Mouse (Mus musculus) liver, embryonic 14.5 days (tissue): ENCODE measurements around the gene Izumo3. TPM values are rescaled to one million over a fixed set of nuclear protein-coding genes. Genes with fewer than 3 reads are reported as not detected.
"Not testable (repeated sequence)": the region's sequence is repeated elsewhere in the genome, so short reads cannot be mapped to it uniquely, and the experiment has no call there.

Experiments
- ATAC-seq: fragments of 200-750 bp; cut with Nextera tagmentation; 2 replicates; pipeline ENCODE4 v1.8.0; 2017; ENCODE audit warnings: moderate number of reproducible peaks, mild to moderate bottlenecking, moderate library complexity; ENCODE audit not compliant: insufficient read depth
- DNase-seq, 3 experiments: peaks; one replicate each; pipeline ENCODE4 v3.0.0-alpha.2; 2012 to 2013; ENCODE audit warnings: low read depth in 3 of 3, low spot score in 3 of 3
- H3K27ac ChIP-seq: fragments of 300-500 bp; sonication (generic); 2 replicates; pipeline ENCODE4 v1.5.1; 2014; ENCODE audit warnings: moderate library complexity, mild to moderate bottlenecking, control low read depth, inconsistent platforms
- H3K27me3 ChIP-seq: fragments of 300-500 bp; sonication (generic); 2 replicates; pipeline ENCODE4 v1.6.1; 2014; ENCODE audit warnings: mild to moderate bottlenecking, low read length, moderate library complexity; ENCODE audit not compliant: control insufficient read depth, insufficient read depth
- H3K36me3 ChIP-seq: fragments of 300-500 bp; sonication (generic); replicated peaks from 2 replicates; pipeline ENCODE4 v1.6.1; 2014; ENCODE audit warnings: low read depth; ENCODE audit not compliant: control insufficient read depth, insufficient read depth
- H3K4me1 ChIP-seq, 2 experiments: fragments of 200-500 bp in 1 of 2; fragments of 300-500 bp in 1 of 2; sonication (generic) in 1 of 2; replicated peaks; 2 replicates each; pipeline ENCODE4 v1.6.1; 2012 to 2014; ENCODE audit warnings: antibody characterized with exemption in 1 of 2, inconsistent platforms in 1 of 2, low read length in 1 of 2; ENCODE audit not compliant: control insufficient read depth in 2 of 2, insufficient read depth in 2 of 2
- H3K4me2 ChIP-seq: fragments of 300-500 bp; sonication (generic); 2 replicates; pipeline ENCODE4 v1.6.1; 2014; ENCODE audit warnings: low read depth, mild to moderate bottlenecking, control low read depth, moderate library complexity
- H3K4me3 ChIP-seq, 2 experiments: fragments of 200-500 bp in 1 of 2; fragments of 300-500 bp in 1 of 2; sonication (generic) in 1 of 2; 2 replicates each; pipeline ENCODE4 v1.5.1; 2012 to 2014; ENCODE audit warnings: low read depth in 2 of 2, low read length in 2 of 2, mild to moderate bottlenecking in 2 of 2, control low read depth in 1 of 2, inconsistent platforms in 1 of 2, moderate library complexity in 1 of 2; ENCODE audit not compliant: insufficient read depth in 1 of 2
- H3K9ac ChIP-seq: fragments of 300-500 bp; sonication (generic); replicated peaks from 2 replicates; pipeline ENCODE4 v1.6.1; 2014; ENCODE audit warnings: mild to moderate bottlenecking, control low read depth, moderate library complexity
- H3K9me3 ChIP-seq: fragments of 300-500 bp; sonication (generic); 2 replicates; pipeline ENCODE4 v1.6.1; 2016; ENCODE audit warnings: low read length, mixed read lengths; ENCODE audit not compliant: control insufficient read depth
- CTCF ChIP-seq: IDR thresholded peaks from 2 replicates; pipeline ENCODE4 v1.5.1; 2016; ENCODE audit warnings: antibody characterized with exemption, low read depth, control low read depth
- EP300 ChIP-seq: IDR thresholded peaks from 2 replicates; pipeline ENCODE4 v1.6.1; 2016; ENCODE audit warnings: antibody characterized with exemption, low read depth
- WGBS: fragments of 180-500 bp; shearing (Covaris S2); extraction: QIAGEN DNeasy Blood & Tissue Kit; methylation state at CpG from one replicate; pipeline ENCODE4 v1.1.7; 2014; ENCODE audit not compliant: insufficient replicate concordance; 5-methylcytosine and 5-hydroxymethylcytosine counted together
- polyA plus RNA-seq, 2 experiments: library from polyadenylated mRNA; depleted of rRNA in 1 of 2; stranded (reverse) in 1 of 2; unstranded in 1 of 2; fragments of >200 nt; fragmentation: Nextera tagmentation in 1 of 2; extraction: Ambion mirVana in 1 of 2; gene quantifications; 2 replicates each; pipeline versions ENCODE4 v1.2.1 to v1.2.3; 2012 to 2014

Izumo3 gene
- polyA plus RNA-seq (2012; rRNA removed) (not detected in 2 replicates), polyA plus RNA-seq (2014; fragmentation: Nextera tagmentation; extraction: Ambion mirVana) (not detected in 2 replicates)

DNA sequence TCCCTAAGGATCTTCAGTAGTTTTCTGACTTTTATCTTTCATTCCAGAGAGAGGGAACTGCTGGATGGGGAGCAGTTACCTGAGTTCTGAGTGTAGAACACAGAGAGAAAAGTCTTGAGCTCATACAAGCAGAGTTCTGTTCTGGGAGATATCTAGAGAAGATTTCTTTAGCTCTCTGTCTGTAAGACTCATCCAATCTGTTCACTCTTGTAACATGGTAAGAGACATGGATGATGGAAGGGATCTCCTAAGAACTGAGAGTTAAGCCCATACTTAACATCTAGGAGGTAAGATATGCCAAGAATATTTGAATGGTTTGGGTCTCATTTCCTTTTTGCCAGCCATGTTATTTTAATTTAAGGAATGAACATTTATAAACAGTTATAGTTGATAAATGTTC lies at the start of gene Izumo3:
Izumo3 (minus strand) TSS at position 101 of the 400 bp plus-strand sequence.
- H3K27me3 ChIP-seq: no peaks in the 10 kb centered on the region
- H3K36me3 ChIP-seq: no peaks in the 10 kb centered on the region
- no peaks in the 10 kb centered on the region for H3K9me3 ChIP-seq
- no peak for DNase-seq
- no peaks in the 10 kb centered on the region for H3K4me1 ChIP-seq
- no peak within 1 kb of the TSS for H3K27ac ChIP-seq
- no peak within 1 kb of the TSS for H3K9ac ChIP-seq
- no peak within 1 kb of the TSS for H3K4me2 ChIP-seq
- no peak for ATAC-seq
- H3K4me3 ChIP-seq: no peak within 1 kb of the TSS
- TF ChIP-seq EP300 (no peak), CTCF (no peak)

DNA sequence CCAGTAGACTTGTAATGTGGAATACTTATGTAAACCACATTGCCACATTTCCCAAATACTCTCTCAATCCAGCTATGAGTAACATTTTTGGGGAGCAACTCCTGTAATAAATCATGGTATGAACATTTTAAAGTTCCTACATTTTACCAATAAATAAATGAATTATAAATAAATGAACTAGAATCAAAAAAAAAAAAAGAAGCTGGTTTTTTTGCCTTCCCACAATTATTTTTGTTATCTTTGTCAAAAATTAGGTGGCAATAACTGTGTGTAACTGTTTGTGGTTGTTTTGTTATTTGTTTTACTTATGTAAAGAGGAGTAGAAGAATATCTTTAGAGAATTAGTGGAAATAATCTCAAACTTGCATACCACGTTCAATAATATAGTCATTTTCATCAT lies 44.6 kb upstream of the Izumo3 start, which contains the start of gene Gm12666:
Gm12666 (minus strand) TSS at position 101 of the 400 bp plus-strand sequence.
- H3K9me3 ChIP-seq, H3K27me3 ChIP-seq, H3K36me3 ChIP-seq, H3K4me3 ChIP-seq, H3K4me2 ChIP-seq, H3K27ac ChIP-seq, ATAC-seq, H3K9ac ChIP-seq, DNase-seq, H3K4me1 ChIP-seq: not testable (repeated sequence)
- WGBS: 46% methylated on average over 1 of the region's 1 CpGs

DNA sequence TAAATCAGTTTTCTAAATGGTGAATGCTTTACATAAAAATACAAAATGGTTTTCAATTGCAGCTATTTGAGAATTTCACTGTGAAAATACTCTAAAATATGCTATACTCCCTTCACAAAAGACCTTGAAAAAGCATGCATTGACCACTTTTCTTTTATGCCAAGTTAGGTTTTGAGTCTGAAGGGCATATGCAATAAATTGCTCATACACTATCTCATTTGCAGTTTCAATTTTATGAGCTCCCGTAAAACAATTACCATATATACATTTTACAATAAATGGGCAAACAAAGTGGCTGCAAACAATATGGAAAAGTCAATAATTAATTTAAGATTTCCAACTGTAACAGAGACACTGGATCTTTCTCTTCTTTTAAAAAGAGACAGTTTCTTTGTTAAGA lies 5.6 kb upstream of the Izumo3 start:
- Histone ChIP-seq H3K4me2 (no peak overlapping the region), H3K4me3 (no peak overlapping the region), H3K36me3 (no peaks in the 10 kb centered on the region), H3K27me3 (no peaks in the 10 kb centered on the region), H3K27ac (no peak overlapping the region), H3K4me1 (no peaks in the 10 kb centered on the region), H3K9me3 (no peaks in the 10 kb centered on the region), H3K9ac (no peak overlapping the region)
- TF ChIP-seq EP300: no peak
- no peak for TF ChIP-seq CTCF
- no peak for ATAC-seq
- WGBS: 67% methylated on average over 1 of the region's 1 CpGs
- no peak for DNase-seq

DNA sequence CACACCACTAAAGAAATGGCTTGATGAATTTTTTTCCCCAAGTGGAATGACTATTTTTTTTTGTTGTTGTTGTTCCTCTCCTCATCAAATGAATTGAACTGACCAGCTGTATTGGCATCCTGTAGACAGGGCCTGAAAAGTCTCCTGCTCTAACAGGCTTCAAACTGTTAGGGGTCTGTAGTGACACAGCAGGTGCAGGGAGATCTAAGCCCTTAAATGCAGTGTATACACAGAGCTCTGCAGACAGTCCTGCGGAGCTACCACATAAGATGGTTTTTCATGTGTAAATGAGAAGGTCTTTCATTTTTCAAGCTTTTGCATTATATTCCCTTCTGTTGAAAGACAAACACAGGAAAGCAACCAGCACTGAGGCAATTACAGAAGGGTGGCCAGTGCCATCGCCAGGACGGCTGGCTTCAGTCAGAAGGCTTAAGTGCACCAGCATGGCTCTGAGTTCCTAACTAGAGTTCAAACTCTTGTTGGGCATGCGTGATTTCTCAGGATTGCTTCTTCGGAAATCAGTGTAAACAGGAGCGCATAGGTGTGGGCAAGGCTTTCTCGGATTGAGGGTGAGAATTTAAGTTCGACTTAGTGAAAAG lies 35.5 kb downstream of the Izumo3 start:
- no peak overlapping the region for H3K4me3 ChIP-seq
- no peaks in the 10 kb centered on the region for H3K27me3 ChIP-seq
- no peak for DNase-seq
- TF ChIP-seq CTCF: no peak
- TF ChIP-seq EP300: no peak
- no peaks in the 10 kb centered on the region for H3K4me1 ChIP-seq
- H3K9ac ChIP-seq: no peak overlapping the region
- WGBS: 40% methylated on average over 8 of the region's 8 CpGs
- H3K4me2 ChIP-seq: no peak overlapping the region
- no peaks in the 10 kb centered on the region for H3K36me3 ChIP-seq
- no peaks in the 10 kb centered on the region for H3K9me3 ChIP-seq
- ATAC-seq: no peak
- H3K27ac ChIP-seq: no peak overlapping the region

DNA sequence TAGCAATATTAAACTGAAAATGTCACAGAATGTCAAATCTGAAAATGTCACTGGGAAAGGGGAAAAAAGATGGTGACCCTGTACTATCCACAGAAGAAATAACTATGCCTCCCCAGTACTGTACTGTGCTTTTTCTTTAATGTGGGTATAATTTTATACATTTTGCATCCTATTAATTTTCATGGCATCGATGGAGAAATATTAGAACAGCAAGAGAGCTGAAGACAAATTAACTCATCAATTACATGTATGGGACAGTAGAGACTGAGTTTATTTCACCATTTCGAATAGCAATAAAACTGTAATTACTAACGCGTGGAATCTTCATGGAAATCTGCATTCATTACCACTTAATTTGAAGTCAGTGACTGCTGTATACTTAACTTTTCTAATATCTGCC lies 49.6 kb downstream of the Izumo3 start:
- Histone ChIP-seq H3K27me3 (no peaks in the 10 kb centered on the region), H3K9ac (no peak overlapping the region)
- WGBS: 75% methylated on average over 4 of the region's 4 CpGs

More for the DNA sequence above, 49.6 kb downstream of the Izumo3 start:
- Histone ChIP-seq H3K9me3 (no peaks in the 10 kb centered on the region), H3K4me1 (no peaks in the 10 kb centered on the region), H3K4me2 (no peak overlapping the region), H3K36me3 (no peaks in the 10 kb centered on the region), H3K4me3 (no peak overlapping the region), H3K27ac (no peak overlapping the region)
- DNase-seq (no peak), ATAC-seq (no peak)
- TF ChIP-seq EP300 (no peak), CTCF (no peak)
